Mouse (Mus musculus) midbrain, postnatal 0 days (tissue): Measurements from ENCODE around the gene Pgd. TPM values are rescaled to one million over a fixed set of nuclear protein-coding genes. Genes with fewer than 3 reads are reported as not detected.

Source experiments
- ATAC-seq: fragments of 200-750 bp; cut with Nextera tagmentation; 2 replicates; pipeline ENCODE4 v1.8.0; 2017; ENCODE audit warnings: moderate number of reproducible peaks, mild to moderate bottlenecking, moderate TSS enrichment, moderate library complexity; ENCODE audit not compliant: low FRiP score
- DNase-seq: peaks from one replicate; pipeline ENCODE4 v3.0.0-alpha.2; 2015; ENCODE audit warnings: low spot score
- H3K27ac ChIP-seq: fragments of 300-500 bp; sonication (generic); 2 replicates; pipeline ENCODE4 v1.5.1; 2014; ENCODE audit warnings: low read depth, mild to moderate bottlenecking, low read length, mixed read lengths
- H3K27me3 ChIP-seq: fragments of 300-500 bp; sonication (generic); 2 replicates; pipeline ENCODE4 v1.6.1; 2014; ENCODE audit warnings: low read length, control low read depth, mixed read lengths; ENCODE audit not compliant: insufficient read depth
- H3K36me3 ChIP-seq: fragments of 300-500 bp; sonication (generic); 2 replicates; pipeline ENCODE4 v1.6.1; 2014; ENCODE audit warnings: low read length, control low read depth, mixed read lengths; ENCODE audit not compliant: insufficient read depth
- H3K4me1 ChIP-seq: fragments of 300-500 bp; sonication (generic); 2 replicates; pipeline ENCODE4 v1.6.1; 2014; ENCODE audit warnings: mild to moderate bottlenecking, control low read depth, antibody characterized with exemption, low read length, mixed read lengths; ENCODE audit not compliant: insufficient read depth
- H3K4me2 ChIP-seq: fragments of 300-500 bp; sonication (generic); 2 replicates; pipeline ENCODE4 v1.6.1; 2014; ENCODE audit warnings: low read depth, mild to moderate bottlenecking, low read length, mixed read lengths; ENCODE audit not compliant: poor library complexity, severe bottlenecking
- H3K4me3 ChIP-seq: fragments of 300-500 bp; sonication (generic); 2 replicates; pipeline ENCODE4 v1.5.1; 2014; ENCODE audit warnings: low read depth, mild to moderate bottlenecking, low read length, moderate library complexity
- H3K9ac ChIP-seq: fragments of 300-500 bp; sonication (generic); replicated peaks from 2 replicates; pipeline ENCODE4 v1.6.1; 2014; ENCODE audit warnings: mild to moderate bottlenecking, low read length, moderate library complexity, mixed read lengths; ENCODE audit not compliant: poor library complexity, severe bottlenecking
- H3K9me3 ChIP-seq: fragments of 300-500 bp; sonication (generic); 2 replicates; pipeline ENCODE4 v1.6.1; 2016; ENCODE audit warnings: low read length, control low read depth
- CTCF ChIP-seq: IDR thresholded peaks from 2 replicates; pipeline ENCODE4 v1.5.1; 2016; ENCODE audit warnings: antibody characterized with exemption, mild to moderate bottlenecking
- whole genome bisulfite sequencing: fragments of 180-500 bp; shearing (Covaris S2); extraction: QIAGEN DNeasy Blood & Tissue Kit; methylation state at CpG from one replicate; pipeline ENCODE4 v1.1.7; 2014; 5-methylcytosine and 5-hydroxymethylcytosine counted together
- polyA plus RNA-seq: library from polyadenylated mRNA; unstranded; fragments of >200 nt; fragmentation: Nextera tagmentation; extraction: Ambion mirVana; gene quantifications from 2 replicates; pipeline ENCODE4 v1.2.1, GENCODE M21; 2015
- total RNA-seq: library from RNA; depleted of rRNA; stranded (reverse); fragments of >200 nt; gene quantifications from 2 replicates; pipeline ENCODE4 v1.2.3, GENCODE M21; 2014

Pgd gene
- total and polyA plus RNA-seq, 2 experiments from 2014 or later, result 33.0 to 92.5 TPM

- WGBS, result 88% methylated on average over 2 of the region's 2 CpGs
- no peak for TF ChIP-seq CTCF
- H3K9ac ChIP-seq, result no peak overlapping the region
- H3K4me1 ChIP-seq, result no peaks in the 10 kb centered on the region
- DNase-seq (no peak), ATAC-seq (no peak)
- no peak overlapping the region for H3K4me2 ChIP-seq
- H3K27me3 ChIP-seq, result no peaks in the 10 kb centered on the region
- H3K4me3 ChIP-seq, result no peak overlapping the region
- peaks cover 63% of the 10 kb centered on the region for H3K36me3 ChIP-seq
- H3K27ac ChIP-seq, result no peak overlapping the region
- H3K9me3 ChIP-seq, result no peaks in the 10 kb centered on the region
Measured at GRCm38 (mm10) chr4:149159203-149159602, 7.4 kb downstream of the Pgd start.

GRCm38 (mm10) chr4:149157415-149157973 lies 9.1 kb downstream of the Pgd start:
- H3K36me3 ChIP-seq, result peaks cover 75% of the 10 kb centered on the region
- no peak for TF ChIP-seq CTCF
- WGBS, result 92% methylated on average over 8 of the region's 8 CpGs

GRCm38 (mm10) chr4:149155711-149156110 lies 10.9 kb downstream of the Pgd start:
- Histone ChIP-seq H3K4me1 (no peaks in the 10 kb centered on the region), H3K4me3 (no peak overlapping the region), H3K27ac (no peak overlapping the region), H3K9ac (no peak overlapping the region), H3K9me3 (no peaks in the 10 kb centered on the region), H3K4me2 (no peak overlapping the region), H3K27me3 (no peaks in the 10 kb centered on the region), H3K36me3 (peaks cover 80% of the 10 kb centered on the region)
- TF ChIP-seq CTCF, result no peak
- DNase-seq (no peak), ATAC-seq (no peak)
- WGBS, result 97% methylated on average over 6 of the region's 6 CpGs

More at GRCm38 (mm10) chr4:149157415-149157973, 9.1 kb downstream of the Pgd start:
- Histone ChIP-seq H3K27me3 (no peaks in the 10 kb centered on the region), H3K9ac (no peak overlapping the region), H3K4me2 (no peak overlapping the region), H3K4me3 (no peak overlapping the region), H3K9me3 (no peaks in the 10 kb centered on the region), H3K4me1 (no peaks in the 10 kb centered on the region), H3K27ac (no peak overlapping the region)
- ATAC-seq (no peak), DNase-seq (no peak)

DNA sequence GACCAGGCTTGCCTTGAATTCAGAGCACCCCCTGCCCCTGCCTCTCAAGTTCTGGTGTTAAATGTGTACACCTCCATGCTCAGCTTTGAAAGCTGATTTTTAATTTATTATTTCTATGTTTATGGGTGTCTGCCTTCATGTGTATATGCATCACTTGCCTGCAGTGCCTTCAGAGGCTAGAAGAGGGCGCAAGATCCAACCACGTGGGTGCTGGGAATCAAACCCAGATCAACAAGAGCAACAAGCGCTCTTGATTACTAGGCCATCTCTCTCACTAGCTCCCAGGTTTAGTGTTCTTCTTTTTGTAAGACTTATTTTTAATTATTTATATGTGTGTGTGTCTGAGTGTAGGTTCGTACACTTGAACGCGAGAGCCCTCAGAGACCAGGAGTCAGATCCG lies 11.7 kb downstream of the Pgd start:
- 98% methylated on average over 7 of the region's 7 CpGs for WGBS
- peaks cover 80% of the 10 kb centered on the region for H3K36me3 ChIP-seq

DNA sequence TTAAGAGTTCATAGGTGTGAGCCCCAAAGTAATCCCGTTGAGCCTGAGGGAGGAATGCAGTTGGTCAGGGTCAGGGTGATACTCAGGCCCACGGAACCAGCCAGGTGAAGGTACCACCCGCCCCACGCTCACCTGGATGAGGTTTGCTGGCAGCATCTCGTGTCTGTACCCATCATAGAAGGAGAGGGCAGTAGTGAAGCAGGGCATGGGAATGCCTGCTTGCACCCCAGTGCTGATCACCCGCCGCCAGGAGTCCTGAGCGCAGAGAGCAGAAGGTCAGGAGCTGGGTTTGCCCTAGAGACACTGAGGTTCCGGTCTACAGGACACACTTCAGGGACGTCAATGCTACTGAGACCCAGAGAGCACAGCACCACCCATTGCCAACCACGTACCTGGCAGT lies 15.8 kb downstream of the Pgd start:
- Histone ChIP-seq H3K27me3 (no peaks in the 10 kb centered on the region), H3K9me3 (no peaks in the 10 kb centered on the region), H3K27ac (no peak overlapping the region), H3K36me3 (peaks cover 53% of the 10 kb centered on the region), H3K4me1 (no peaks in the 10 kb centered on the region), H3K4me3 (no peak overlapping the region), H3K4me2 (no peak overlapping the region), H3K9ac (no peak overlapping the region)
- WGBS, result 94% methylated on average over 11 of the region's 11 CpGs
- DNase-seq, result no peak
- ATAC-seq, result no peak
- TF ChIP-seq CTCF, result no peak

More for the DNA sequence above, 11.7 kb downstream of the Pgd start:
- no peak overlapping the region for H3K4me3 ChIP-seq
- H3K27me3 ChIP-seq, result no peaks in the 10 kb centered on the region
- no peak for TF ChIP-seq CTCF
- no peak overlapping the region for H3K9ac ChIP-seq
- no peak overlapping the region for H3K27ac ChIP-seq
- H3K4me1 ChIP-seq, result no peaks in the 10 kb centered on the region
- ATAC-seq, result no peak
- no peaks in the 10 kb centered on the region for H3K9me3 ChIP-seq
- no peak for DNase-seq
- H3K4me2 ChIP-seq, result no peak overlapping the region

DNA sequence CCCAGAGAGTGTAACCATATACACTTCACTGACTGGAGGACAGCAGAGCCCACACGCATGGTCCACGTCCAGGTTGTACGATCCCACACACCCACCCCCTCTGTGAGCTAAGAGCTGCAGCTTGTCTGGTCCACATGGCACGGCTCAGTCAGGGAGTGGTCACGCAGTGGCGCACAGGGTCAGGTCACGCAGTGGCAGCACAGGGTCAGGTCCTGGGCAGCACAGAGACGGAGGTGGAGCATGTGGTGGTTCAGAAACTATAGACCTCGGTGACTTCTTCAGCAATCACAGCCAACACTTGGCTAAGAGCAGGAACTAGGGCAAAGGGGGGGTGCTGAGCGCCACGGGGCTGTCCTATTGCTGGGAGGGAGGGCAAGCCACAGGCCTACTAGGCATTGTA lies 16.3 kb downstream of the Pgd start:
- H3K4me3 ChIP-seq, result no peak overlapping the region
- no peak for TF ChIP-seq CTCF
- H3K4me1 ChIP-seq, result no peaks in the 10 kb centered on the region
- no peak for ATAC-seq
- no peak for DNase-seq
- H3K27ac ChIP-seq, result no peak overlapping the region
- 87% methylated on average over 11 of the region's 11 CpGs for WGBS
- H3K4me2 ChIP-seq, result no peak overlapping the region
- peaks cover 53% of the 10 kb centered on the region for H3K36me3 ChIP-seq
- H3K9ac ChIP-seq, result no peak overlapping the region
- no peaks in the 10 kb centered on the region for H3K9me3 ChIP-seq
- H3K27me3 ChIP-seq, result no peaks in the 10 kb centered on the region
